Mouse (Mus musculus) retina, adult 2 months (tissue): ENCODE results near the gene Olfr1202.

Experiments
- DNase-seq: peaks from one replicate; pipeline ENCODE4 v3.0.0-alpha.2; 2012; ENCODE audit warnings: low read depth, low spot score

Olfr1202 gene

DNA sequence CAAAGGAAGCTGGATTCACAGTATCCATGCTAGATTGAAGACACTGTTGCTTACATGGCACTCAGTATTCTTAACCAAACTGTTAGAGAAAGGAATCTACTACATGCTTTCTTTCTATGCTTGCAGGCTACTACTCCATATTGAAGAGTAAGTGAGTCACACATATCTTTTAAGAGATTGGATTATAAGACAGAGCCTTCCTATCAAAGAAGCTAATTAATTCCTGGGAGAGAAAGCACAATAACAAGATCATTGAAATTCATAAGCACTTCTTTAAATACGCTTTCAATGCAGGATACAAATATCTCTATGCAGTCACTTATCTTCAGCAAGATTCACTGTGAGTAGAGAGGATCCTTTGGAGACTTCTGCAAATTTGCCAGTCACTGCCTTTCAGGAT lies at the start of gene Olfr1202:
TSS of gene Olfr1202 (plus strand) at position 301 of the 400 bp plus-strand sequence.
- no peak for DNase-seq

DNA sequence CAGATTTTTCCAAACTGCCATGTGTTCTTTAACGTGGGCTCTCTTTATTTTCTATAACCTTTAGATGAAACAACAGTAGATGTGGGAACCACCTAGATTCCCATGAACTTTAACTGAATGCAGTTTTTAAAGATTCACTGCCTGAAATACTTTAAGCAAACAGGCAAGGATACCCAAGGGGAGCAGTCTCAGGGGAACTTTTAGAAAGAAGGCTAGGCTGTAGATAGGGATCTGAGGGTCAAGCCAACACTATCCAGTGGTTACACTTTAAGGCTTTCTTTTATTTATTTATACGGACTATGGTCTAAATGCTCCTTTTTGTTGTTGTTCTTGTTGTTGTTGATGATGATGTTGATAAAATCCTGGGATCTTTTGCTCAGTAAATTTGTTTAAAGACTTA lies 43.9 kb upstream of the Olfr1202 start, which contains the start of gene Olfr1200:
TSS of gene Olfr1200 (minus strand) at position 101 of the 400 bp plus-strand sequence.
- DNase-seq: no peak

DNA sequence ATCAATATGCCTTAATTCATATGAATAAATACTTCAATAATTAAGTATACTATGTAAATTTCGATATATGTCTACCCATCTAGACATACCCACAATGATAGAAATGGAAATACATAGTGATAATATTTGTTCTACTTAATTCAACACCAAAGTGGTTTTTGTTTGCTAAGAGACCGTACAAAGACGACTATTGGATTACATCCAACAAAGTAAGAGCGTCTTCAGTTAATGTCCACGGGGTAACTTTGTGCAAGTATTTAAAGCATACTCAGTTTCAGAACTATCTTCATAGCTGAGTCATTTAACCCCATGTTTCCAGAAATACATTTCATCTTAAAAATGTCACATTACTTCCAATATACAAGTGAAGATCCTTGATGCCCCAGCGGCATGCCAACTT lies 21.6 kb upstream of the Olfr1202 start, which contains the start of gene Olfr1201:
TSS of gene Olfr1201 (plus strand) at position 301 of the 400 bp plus-strand sequence.
- no peak for DNase-seq

DNA sequence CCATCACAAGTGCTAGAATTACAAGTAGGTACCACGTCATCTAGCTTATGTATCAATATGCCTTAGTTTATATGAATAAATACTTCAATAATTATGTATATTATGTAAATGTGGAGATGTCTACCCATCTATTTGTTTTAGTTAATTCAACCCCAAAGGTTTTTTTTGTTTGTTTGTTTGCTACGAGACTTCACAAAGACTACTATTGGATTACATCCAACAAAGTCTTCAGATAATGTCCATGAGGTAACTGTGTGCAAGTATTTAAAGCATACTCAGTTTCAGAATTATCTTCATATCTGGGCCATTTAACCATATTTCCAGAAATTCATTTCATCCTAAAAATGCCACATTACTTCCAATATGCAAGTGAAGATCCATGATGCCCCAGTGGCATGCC lies 15.1 kb downstream of the Olfr1202 start, which contains the start of gene Olfr1205:
TSS of gene Olfr1205 (plus strand) at position 301 of the 400 bp plus-strand sequence.
- no peak for DNase-seq

DNA sequence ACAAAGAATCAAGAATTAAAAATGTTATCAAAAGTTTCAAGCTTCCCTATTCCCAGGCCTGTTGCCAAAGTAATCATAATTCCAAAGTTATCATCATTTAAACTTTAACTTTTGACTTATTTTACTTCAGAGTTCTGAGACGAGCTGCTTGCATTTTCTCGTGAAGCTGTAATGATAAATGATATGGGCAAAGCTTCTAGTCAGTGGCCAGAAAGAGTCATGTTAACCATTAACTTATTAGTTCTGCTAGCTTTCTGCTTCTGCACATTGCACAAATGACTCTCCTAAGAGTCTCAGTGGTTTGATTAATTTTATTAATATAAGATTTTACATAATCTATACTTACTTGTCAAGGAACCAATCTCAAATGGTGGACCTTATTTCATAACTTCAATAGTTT lies 24.2 kb downstream of the Olfr1202 start:
- no peak for DNase-seq

DNA sequence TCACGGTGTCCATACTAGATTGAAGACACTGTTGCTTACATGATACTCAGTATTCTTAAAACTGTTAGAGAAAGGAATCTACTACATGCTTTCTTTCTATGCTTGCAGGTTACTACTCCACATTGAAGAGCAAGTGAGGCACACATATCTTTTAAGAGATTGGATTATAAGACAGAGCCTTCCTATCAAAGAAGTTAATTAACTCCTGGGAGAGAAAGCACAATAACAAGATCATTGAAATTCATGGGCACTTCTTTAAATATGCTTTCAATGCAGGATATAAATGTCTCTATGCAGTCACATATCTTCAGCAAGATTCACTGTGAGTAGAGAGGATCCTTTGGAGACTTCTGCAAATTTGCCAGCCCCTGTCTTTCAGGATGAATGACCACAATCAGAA lies 34.7 kb downstream of the Olfr1202 start, which contains the start of gene Olfr1204:
TSS of gene Olfr1204 (plus strand) at position 301 of the 400 bp plus-strand sequence.
- no peak for DNase-seq

DNA sequence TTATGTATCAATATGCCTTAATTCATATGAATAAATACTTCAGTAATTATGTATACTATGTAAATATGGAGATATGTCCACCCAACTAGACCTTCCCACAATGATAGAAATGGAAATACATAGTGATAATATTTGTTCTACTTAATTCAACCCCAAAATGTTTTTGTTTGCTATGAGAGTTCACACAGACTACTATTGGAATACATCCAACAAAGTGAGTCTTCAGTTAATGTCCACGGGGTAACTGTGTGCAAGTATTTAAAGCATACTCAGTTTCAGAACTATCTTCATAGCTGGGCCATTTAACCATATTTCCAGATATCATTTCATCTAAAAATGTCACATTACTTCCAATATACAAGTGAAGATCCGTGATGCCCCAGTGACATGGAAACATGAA lies 48.6 kb downstream of the Olfr1202 start, which contains the start of gene Olfr1206:
TSS of gene Olfr1206 (plus strand) at position 301 of the 400 bp plus-strand sequence.
- no peak for DNase-seq
